Mouse (Mus musculus) liver, embryonic 15.5 days (tissue): Measurements from ENCODE around the gene Cry2. TPM values are rescaled to one million over a fixed set of nuclear protein-coding genes. Genes with fewer than 3 reads are reported as not detected.

Experiments used
- ATAC-seq: fragments of 200-750 bp; cut with Nextera tagmentation; 2 replicates; pipeline ENCODE4 v1.8.0; 2017; ENCODE audit warnings: moderate number of reproducible peaks, mild to moderate bottlenecking, moderate library complexity; ENCODE audit not compliant: insufficient read depth
- H3K27ac ChIP-seq: fragments of 300-500 bp; sonication (generic); replicated peaks from 2 replicates; pipeline ENCODE4 v1.5.1; 2015; ENCODE audit warnings: mild to moderate bottlenecking, inconsistent platforms
- H3K27me3 ChIP-seq: fragments of 300-500 bp; sonication (generic); 2 replicates; pipeline ENCODE4 v1.6.1; 2015; ENCODE audit warnings: mild to moderate bottlenecking, inconsistent platforms
- H3K36me3 ChIP-seq: fragments of 300-500 bp; sonication (generic); replicated peaks from 2 replicates; pipeline ENCODE4 v1.6.1; 2015; ENCODE audit warnings: moderate library complexity, mild to moderate bottlenecking, inconsistent platforms
- H3K4me1 ChIP-seq: fragments of 300-500 bp; sonication (generic); replicated peaks from 2 replicates; pipeline ENCODE4 v1.6.1; 2015; ENCODE audit warnings: inconsistent platforms
- H3K4me2 ChIP-seq: fragments of 300-500 bp; sonication (generic); 2 replicates; pipeline ENCODE4 v1.6.1; 2015; ENCODE audit warnings: moderate library complexity, mild to moderate bottlenecking, inconsistent platforms
- H3K4me3 ChIP-seq: fragments of 300-500 bp; sonication (generic); replicated peaks from 2 replicates; pipeline ENCODE4 v1.5.1; 2015; ENCODE audit warnings: mild to moderate bottlenecking, inconsistent platforms
- H3K9ac ChIP-seq: fragments of 300-500 bp; sonication (generic); 2 replicates; pipeline ENCODE4 v1.6.1; 2015; ENCODE audit warnings: moderate library complexity, mild to moderate bottlenecking, inconsistent platforms
- H3K9me3 ChIP-seq: fragments of 300-500 bp; sonication (generic); replicated peaks from 2 replicates; pipeline ENCODE4 v1.6.1; 2016; ENCODE audit warnings: inconsistent platforms
- WGBS: fragments of 180-500 bp; shearing (Covaris S2); methylation state at CpG from one replicate; pipeline ENCODE4 v1.1.7; 2015; ENCODE audit warnings: mixed read lengths; ENCODE audit not compliant: insufficient replicate concordance; 5-methylcytosine and 5-hydroxymethylcytosine counted together
- polyA plus RNA-seq: library from polyadenylated mRNA; unstranded; fragments of >200 nt; fragmentation: Nextera tagmentation; extraction: Ambion mirVana; gene quantifications from 2 replicates; pipeline ENCODE4 v1.2.1, GENCODE M21; 2015

Cry2 gene
- polyA plus RNA-seq, 1 experiment from 2014 or later: 11.2 TPM

DNA sequence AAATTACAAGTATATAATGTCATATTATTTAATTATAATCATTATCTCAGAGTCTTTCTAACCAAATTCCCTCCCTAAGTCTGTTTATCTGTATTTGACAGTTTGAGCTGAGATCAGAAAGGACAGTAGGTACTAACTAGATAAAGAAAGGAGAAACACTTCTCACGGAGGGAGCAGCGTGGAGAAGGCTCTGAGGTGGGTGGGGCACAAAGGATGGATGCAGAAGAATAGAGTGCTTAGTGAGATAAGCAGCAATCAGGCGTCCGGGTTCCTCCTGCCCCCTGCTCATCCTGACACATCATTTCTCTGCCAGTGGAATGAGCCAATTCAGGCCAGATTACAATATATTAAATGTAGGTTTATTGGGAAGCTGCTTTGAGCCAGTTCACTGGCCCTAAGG, 10.5 kb upstream of the Cry2 start:
- no peak overlapping the region for H3K27ac ChIP-seq
- H3K4me1 ChIP-seq: peaks cover 48% of the 10 kb centered on the region
- H3K4me3 ChIP-seq: no peak overlapping the region
- 12% methylated on average over 4 of the region's 4 CpGs for WGBS
- no peaks in the 10 kb centered on the region for H3K9me3 ChIP-seq
- H3K27me3 ChIP-seq: peaks cover 13% of the 10 kb centered on the region
- no peak overlapping the region for H3K9ac ChIP-seq
- H3K36me3 ChIP-seq: no peaks in the 10 kb centered on the region
- peak; percentile 85 for ATAC-seq
- H3K4me2 ChIP-seq: peak overlapping the region; percentile 27; the same call in 1 of the 2 replicates

- H3K4me1 ChIP-seq: peaks cover 48% of the 10 kb centered on the region
- no peak for ATAC-seq
These were observed 9.5 kb upstream of the Cry2 start for GRCm38 (mm10) chr2:92443313-92443712.

DNA sequence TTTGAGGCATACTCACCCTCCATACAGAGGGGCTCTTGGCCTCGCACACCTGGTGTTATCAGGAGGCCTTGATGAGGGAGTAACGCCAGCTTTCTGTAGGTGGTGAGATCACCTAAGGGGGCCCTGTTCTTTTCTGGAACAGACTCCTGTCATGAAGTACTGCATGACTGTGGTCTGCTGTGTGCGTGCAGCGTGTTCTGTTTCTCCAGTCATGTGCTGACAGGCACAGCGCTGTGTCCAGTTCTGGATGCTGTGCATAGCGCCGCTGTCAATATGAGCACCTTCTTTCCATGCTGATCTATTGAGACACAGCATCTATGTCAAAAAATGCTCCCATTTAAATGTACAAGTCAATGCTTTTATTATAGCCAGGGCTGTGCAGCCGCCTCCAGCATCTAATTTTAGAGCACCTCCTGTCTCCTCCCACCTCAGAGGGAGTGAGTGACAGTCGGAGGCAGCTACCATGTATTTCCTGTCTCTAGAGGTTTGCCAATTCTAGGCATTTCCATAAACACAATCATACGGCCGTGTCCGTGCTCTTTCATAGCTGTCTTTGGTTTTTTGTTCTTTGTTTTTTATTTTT, 8.7 kb upstream of the Cry2 start:
- Histone ChIP-seq H3K27me3 (0 out of 2 replicates have a peak, but pooled peaks cover 3% of the 10 kb centered on the region), H3K4me2 (no peak overlapping the region), H3K36me3 (no peaks in the 10 kb centered on the region), H3K9me3 (no peaks in the 10 kb centered on the region), H3K27ac (no peak overlapping the region), H3K4me3 (no peak overlapping the region), H3K9ac (no peak overlapping the region), H3K4me1 (peaks cover 53% of the 10 kb centered on the region)
- ATAC-seq: no peak
- 60% methylated on average over 12 of the region's 12 CpGs for WGBS

More at GRCm38 (mm10) chr2:92443313-92443712, 9.5 kb upstream of the Cry2 start:
- Histone ChIP-seq H3K9ac (no peak overlapping the region), H3K4me2 (no peak overlapping the region), H3K4me3 (no peak overlapping the region), H3K27me3 (0 out of 2 replicates have a peak, but pooled peaks cover 3% of the 10 kb centered on the region), H3K27ac (no peak overlapping the region), H3K36me3 (no peaks in the 10 kb centered on the region), H3K9me3 (no peaks in the 10 kb centered on the region)
- WGBS: 61% methylated on average over 4 of the region's 4 CpGs

GRCm38 (mm10) chr2:92440432-92440831, 6.6 kb upstream of the Cry2 start:
- Histone ChIP-seq H3K9ac (no peak overlapping the region), H3K4me2 (no peak overlapping the region), H3K27ac (no peak overlapping the region), H3K4me3 (no peak overlapping the region), H3K4me1 (peaks cover 47% of the 10 kb centered on the region), H3K9me3 (no peaks in the 10 kb centered on the region), H3K27me3 (no peaks in the 10 kb centered on the region), H3K36me3 (no peaks in the 10 kb centered on the region)
- no peak for ATAC-seq
- 67% methylated on average over 6 of the region's 6 CpGs for WGBS

DNA sequence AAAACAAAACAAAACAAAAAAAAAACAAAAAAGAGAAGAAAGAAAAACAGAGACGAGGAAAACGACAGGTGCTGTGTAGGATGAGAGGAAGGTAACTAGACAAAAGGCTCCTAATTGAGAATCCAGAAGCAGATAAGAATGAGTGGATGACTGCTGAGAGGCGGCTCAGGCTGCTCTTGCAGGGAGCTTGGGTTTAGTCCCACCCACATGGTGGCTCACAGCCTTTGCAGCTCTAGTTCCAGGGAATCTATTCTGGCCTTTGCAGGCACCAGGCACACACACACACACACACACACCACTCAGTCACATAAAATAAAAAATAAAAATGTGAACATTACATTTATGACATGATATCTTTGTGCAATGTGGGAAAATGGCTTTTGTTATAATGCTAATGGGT, 4.7 kb upstream of the Cry2 start:
- H3K4me2 ChIP-seq: no peak overlapping the region
- ATAC-seq: no peak
- peaks cover 45% of the 10 kb centered on the region for H3K4me1 ChIP-seq
- no peaks in the 10 kb centered on the region for H3K36me3 ChIP-seq
- no peaks in the 10 kb centered on the region for H3K9me3 ChIP-seq
- H3K4me3 ChIP-seq: no peak overlapping the region
- no peak overlapping the region for H3K9ac ChIP-seq
- no peaks in the 10 kb centered on the region for H3K27me3 ChIP-seq
- H3K27ac ChIP-seq: no peak overlapping the region
- WGBS: 44% methylated on average over 3 of the region's 3 CpGs

DNA sequence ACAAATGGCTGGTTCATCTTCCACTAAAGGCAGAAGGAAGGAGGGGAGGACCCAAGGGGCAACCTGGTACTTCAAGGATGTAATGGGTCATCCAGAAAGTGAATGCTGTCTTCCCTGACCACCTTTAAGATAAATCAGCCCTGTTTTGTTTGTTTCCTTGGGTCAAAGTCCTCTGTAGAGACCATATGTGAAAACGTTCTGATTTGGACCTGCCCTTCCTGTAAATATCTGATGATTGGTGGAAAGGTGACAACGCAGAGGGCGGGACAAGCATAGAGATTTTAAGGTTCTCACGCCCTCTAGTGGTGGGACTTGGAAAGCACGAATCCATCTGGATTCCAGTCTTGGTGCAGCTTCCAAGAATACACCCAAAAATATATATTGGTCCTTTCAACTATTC, 4.0 kb upstream of the Cry2 start:
- Histone ChIP-seq H3K4me1 (peaks cover 46% of the 10 kb centered on the region), H3K27me3 (no peaks in the 10 kb centered on the region), H3K27ac (no peak overlapping the region; the same call in 1 of the 2 replicates), H3K9ac (no peak overlapping the region), H3K4me3 (no peak overlapping the region), H3K36me3 (no peaks in the 10 kb centered on the region), H3K9me3 (no peaks in the 10 kb centered on the region), H3K4me2 (peak overlapping the region; percentile 49)
- ATAC-seq: no peak
- WGBS: 0% methylated on average over 5 of the region's 5 CpGs

DNA sequence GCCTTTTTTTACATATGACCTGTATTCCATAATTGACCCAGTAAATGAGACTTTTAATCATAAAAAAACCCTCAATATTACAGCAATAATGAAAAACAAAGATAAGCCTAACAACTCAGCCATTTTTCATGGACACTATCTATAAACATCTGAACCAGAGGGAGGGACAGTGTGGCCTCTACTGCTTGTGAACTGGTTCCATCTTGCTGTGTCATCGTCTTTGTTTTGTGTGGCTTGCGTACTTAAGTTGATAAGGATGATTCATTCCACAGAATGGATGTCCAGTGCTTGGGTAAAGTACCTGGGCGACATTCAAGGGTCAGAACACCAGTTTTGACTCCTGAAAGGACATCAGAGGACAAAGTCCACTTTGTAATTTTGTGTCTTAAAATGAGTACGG, 3.5 kb upstream of the Cry2 start:
- Histone ChIP-seq H3K9ac (no peak overlapping the region), H3K27me3 (no peaks in the 10 kb centered on the region), H3K9me3 (no peaks in the 10 kb centered on the region), H3K27ac (no peak overlapping the region; the same call in 1 of the 2 replicates), H3K4me3 (no peak overlapping the region), H3K36me3 (no peaks in the 10 kb centered on the region), H3K4me2 (peak overlapping the region; percentile 49), H3K4me1 (peaks cover 47% of the 10 kb centered on the region)
- ATAC-seq: no peak
- WGBS: 34% methylated on average over 4 of the region's 4 CpGs

GRCm38 (mm10) chr2:92435023-92435422, 1.2 kb upstream of the Cry2 start:
- Histone ChIP-seq H3K27me3 (no peaks in the 10 kb centered on the region), H3K27ac (no peak overlapping the region), H3K36me3 (no peaks in the 10 kb centered on the region), H3K9ac (no peak overlapping the region), H3K4me2 (peak overlapping the region; percentile 99; the same call in 1 of the 2 replicates), H3K9me3 (no peaks in the 10 kb centered on the region), H3K4me3 (no peak overlapping the region), H3K4me1 (peaks cover 58% of the 10 kb centered on the region)
- ATAC-seq: no peak
- WGBS: 64% methylated on average over 6 of the region's 6 CpGs

- peak overlapping the region; percentile 82 for H3K4me3 ChIP-seq
- no peaks in the 10 kb centered on the region for H3K27me3 ChIP-seq
- 8% methylated on average over 12 of the region's 12 CpGs for WGBS
- ATAC-seq: no peak
- peak overlapping the region; percentile 99 for H3K4me2 ChIP-seq
- H3K4me1 ChIP-seq: peaks cover 64% of the 10 kb centered on the region
- peak overlapping the region; percentile 49 for H3K9ac ChIP-seq
- H3K9me3 ChIP-seq: no peaks in the 10 kb centered on the region
- no peaks in the 10 kb centered on the region for H3K36me3 ChIP-seq
- H3K27ac ChIP-seq: 0 out of 2 replicates have a peak overlapping the region, but pooled peaks have one; percentile 31
These were observed 517 bp upstream of the Cry2 start for GRCm38 (mm10) chr2:92434375-92434745.

- 41% methylated on average over 17 of the region's 17 CpGs for WGBS
- H3K4me3 ChIP-seq: peak overlapping the region; percentile 82
- peaks cover 78% of the 10 kb centered on the region for H3K4me1 ChIP-seq
- H3K36me3 ChIP-seq: no peaks in the 10 kb centered on the region
- ATAC-seq: no peak
- H3K9ac ChIP-seq: peak overlapping the region; percentile 92
- peak overlapping the region; percentile 99 for H3K4me2 ChIP-seq
- H3K27ac ChIP-seq: peak overlapping the region; percentile 79
- no peaks in the 10 kb centered on the region for H3K9me3 ChIP-seq
- H3K27me3 ChIP-seq: no peaks in the 10 kb centered on the region
These were observed 1.2 kb downstream of the Cry2 start for GRCm38 (mm10) chr2:92432299-92433295.

GRCm38 (mm10) chr2:92431611-92432179, 2.1 kb downstream of the Cry2 start:
- ATAC-seq: no peak
- 46% methylated on average over 11 of the region's 11 CpGs for WGBS
- Histone ChIP-seq H3K27me3 (no peaks in the 10 kb centered on the region), H3K27ac (peak overlapping the region; percentile 79), H3K9ac (0 out of 2 replicates have a peak overlapping the region, but pooled peaks have one; percentile 1), H3K4me1 (peaks cover 75% of the 10 kb centered on the region), H3K36me3 (no peaks in the 10 kb centered on the region), H3K9me3 (no peaks in the 10 kb centered on the region), H3K4me3 (peak overlapping the region; percentile 82), H3K4me2 (peak overlapping the region; percentile 99)
